Mouse (Mus musculus): ENCODE data around the gene Lama1.
"Not testable (repeated sequence)": the region's sequence is repeated elsewhere in the genome, so short reads cannot be mapped to it uniquely, and the experiment has no call there.

The Lama1 gene

GRCm38 (mm10) chr17:67715466-67715865, 18.4 kb downstream of the Lama1 start:
- no peak for DNase-seq (ENCODE audit: extremely low read depth, low read depth)

GRCm38 (mm10) chr17:67722055-67722454, 25.0 kb downstream of the Lama1 start:
- no peak for DNase-seq (ENCODE audit: extremely low read depth, low read depth)

GRCm38 (mm10) chr17:67722578-67722977, 25.5 kb downstream of the Lama1 start:
- DNase-seq (ENCODE audit: extremely low read depth, low read depth), result no peak

GRCm38 (mm10) chr17:67723175-67724067, 26.4 kb downstream of the Lama1 start:
- DNase-seq (ENCODE audit: extremely low read depth, low read depth), result no peak

- no peak for DNase-seq (ENCODE audit: extremely low read depth, low read depth)
These were observed 29.5 kb downstream of the Lama1 start for GRCm38 (mm10) chr17:67726601-67727000.

- no peak for DNase-seq (ENCODE audit: extremely low read depth, low read depth)
These were observed 31.7 kb downstream of the Lama1 start for GRCm38 (mm10) chr17:67728751-67729150.

- DNase-seq (ENCODE audit: extremely low read depth, low read depth), result no peak
These were observed 34.0 kb downstream of the Lama1 start for GRCm38 (mm10) chr17:67731096-67731495.

- DNase-seq (ENCODE audit: extremely low read depth, low read depth), result no peak
These were observed 34.9 kb downstream of the Lama1 start for GRCm38 (mm10) chr17:67731964-67732363.

- DNase-seq (ENCODE audit: extremely low read depth, low read depth), result no peak
These were observed 36.5 kb downstream of the Lama1 start for GRCm38 (mm10) chr17:67733516-67733915.

GRCm38 (mm10) chr17:67735722-67736121, 38.7 kb downstream of the Lama1 start:
- no peak for DNase-seq (ENCODE audit: extremely low read depth, low read depth)

GRCm38 (mm10) chr17:67741229-67741628, 44.2 kb downstream of the Lama1 start:
- not testable (repeated sequence) for DNase-seq (ENCODE audit: extremely low read depth, low read depth)

- DNase-seq (ENCODE audit: extremely low read depth, low read depth), result no peak
These were observed 67.3 kb downstream of the Lama1 start for GRCm38 (mm10) chr17:67764167-67764871.

- DNase-seq (ENCODE audit: extremely low read depth, low read depth), result no peak
These were observed 76.5 kb downstream of the Lama1 start for GRCm38 (mm10) chr17:67773608-67774007.

- DNase-seq (ENCODE audit: extremely low read depth, low read depth), result no peak
These were observed 79.7 kb downstream of the Lama1 start for GRCm38 (mm10) chr17:67776764-67777163.

GRCm38 (mm10) chr17:67779812-67780211, 82.8 kb downstream of the Lama1 start:
- DNase-seq (ENCODE audit: extremely low read depth, low read depth), result no peak

- DNase-seq (ENCODE audit: extremely low read depth, low read depth), result no peak
These were observed 94.0 kb downstream of the Lama1 start for GRCm38 (mm10) chr17:67791091-67791490.

GRCm38 (mm10) chr17:67809171-67809570, 112.1 kb downstream of the Lama1 start:
- no peak for DNase-seq (ENCODE audit: extremely low read depth, low read depth)

GRCm38 (mm10) chr17:67813666-67814065, 116.6 kb downstream of the Lama1 start:
- no peak for DNase-seq (ENCODE audit: extremely low read depth, low read depth)

GRCm38 (mm10) chr17:67815720-67816119, 118.7 kb downstream of the Lama1 start:
- no peak for DNase-seq (ENCODE audit: extremely low read depth, low read depth)

GRCm38 (mm10) chr17:67816916-67817315, 119.9 kb downstream of the Lama1 start:
- DNase-seq (ENCODE audit: extremely low read depth, low read depth), result no peak

GRCm38 (mm10) chr17:67827431-67827830, 130.4 kb downstream of the Lama1 start:
- DNase-seq (ENCODE audit: extremely low read depth, low read depth), result no peak

- no peak for DNase-seq (ENCODE audit: extremely low read depth, low read depth)
These were observed 139.3 kb downstream of the Lama1 start for GRCm38 (mm10) chr17:67836146-67836895.
